Mouse (Mus musculus) kidney, adult 2 months (tissue): ENCODE results near the gene Myo15b.

ENCODE experiments used
- CTCF ChIP-seq: fragments of 200-500 bp; conservative IDR thresholded peaks from 2 replicates; pipeline ENCODE4 v1.5.1; 2011; ENCODE audit warnings: low read depth, mild to moderate bottlenecking, control low read depth, low read length, moderate library complexity, mixed read lengths; ENCODE audit not compliant: insufficient read depth, insufficient read length
- POLR2A ChIP-seq: fragments of 200-500 bp; IDR thresholded peaks from one replicate; pipeline ENCODE4 v1.6.1; 2011; ENCODE audit warnings: low read depth, low read length, control low read depth

DNA sequence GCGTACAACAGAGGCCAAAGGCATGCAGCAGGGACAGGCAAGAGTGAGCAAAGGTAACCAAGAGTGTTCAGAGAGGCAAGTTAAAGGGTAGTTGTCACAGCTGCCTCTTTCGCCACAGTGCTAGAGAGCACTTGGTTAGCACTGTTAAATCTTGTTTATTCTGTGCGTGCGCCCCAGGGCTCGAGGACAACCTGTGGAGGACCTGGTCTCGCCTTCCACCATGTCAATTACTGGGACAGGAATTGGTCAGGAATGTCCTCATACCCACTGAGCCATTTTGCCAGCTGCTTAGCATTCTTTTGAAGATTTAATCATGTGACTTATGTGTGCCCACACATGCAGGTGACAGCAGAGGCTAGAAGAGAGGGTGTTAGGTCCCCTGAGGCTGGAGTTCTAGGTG, 31.0 kb downstream of the Myo15b start:
- TF ChIP-seq POLR2A (no peak), CTCF (no peak)
